Mouse (Mus musculus): ENCODE measurements around the gene Abca15. TPM values are rescaled to one million over a fixed set of nuclear protein-coding genes. Genes with fewer than 3 reads are reported as not detected.

The Abca15 gene
- polyA plus RNA-seq, 1 experiment from 2014 or later: not detected

Other genes with a start within 250 kb of the Abca15 start
- gene Dnah3, start 233.4 kb upstream of the Abca15 start, polyA plus RNA-seq (2015; fragmentation: Nextera tagmentation; extraction: Ambion mirVana): not detected in 2 replicates
- 19.5 and 39.1 TPM in 2 replicates for gene Tmem159, start 226.3 kb upstream of the Abca15 start, polyA plus RNA-seq (2015; fragmentation: Nextera tagmentation; extraction: Ambion mirVana)
- gene Zp2, start 183.4 kb upstream of the Abca15 start, polyA plus RNA-seq (2015; fragmentation: Nextera tagmentation; extraction: Ambion mirVana): 0.06 and 0.17 TPM in 2 replicates
- gene Anks4b, start 154.8 kb upstream of the Abca15 start, polyA plus RNA-seq (2015; fragmentation: Nextera tagmentation; extraction: Ambion mirVana): 0.04 and 0.05 TPM in 2 replicates
- gene Crym, start 126.6 kb upstream of the Abca15 start, polyA plus RNA-seq (2015; fragmentation: Nextera tagmentation; extraction: Ambion mirVana): 1.7 and 1.9 TPM in 2 replicates
- gene Abca14, start 124.7 kb upstream of the Abca15 start, polyA plus RNA-seq (2015; fragmentation: Nextera tagmentation; extraction: Ambion mirVana): not detected in 2 replicates
- gene Abca16, start 81.0 kb downstream of the Abca15 start, polyA plus RNA-seq (2015; fragmentation: Nextera tagmentation; extraction: Ambion mirVana): not detected in 2 replicates